ENCODE assay signal across 17 mouse cellular contexts in genomic region chr15:92839611-92840010, GRCm38 (mm10).
DNase-seq lines count a peak whose midpoint lies in the region; ATAC-seq and TF ChIP-seq lines count a peak whose summit lies in the region.
"Had no signal": no experiment of that assay in that cellular context is flagged by ENCODE, and none has a peak within 500 bp of the region (broad histone marks: within the 10 kb centered on the region; RNA-seq: fewer than 3 reads in every experiment).

No protein-coding gene starts in this region.

- H3K4me3 ChIP-seq in midbrain, postnatal 0 days (ENCODE audit: low read depth, low read length) = no peak overlapping the region
- no peak overlapping the region for H3K4me3 ChIP-seq in midbrain, embryonic 11.5 days (ENCODE audit: low read depth, low read length)
- no peak overlapping the region for H3K4me3 ChIP-seq in neural tube, embryonic 14.5 days (ENCODE audit: low read depth, low read length)
- no peak overlapping the region for H3K4me3 ChIP-seq in kidney, adult 2 months (ENCODE audit: insufficient read depth, low read depth, low read length)
- H3K4me3 ChIP-seq: limb, embryonic 12.5 days; liver, embryonic 15.5 days; midbrain, embryonic 13.5 days; stomach, embryonic 15.5 days had no signal

- no peak for TF ChIP-seq POLR2A in kidney, adult 2 months (IDR thresholded peaks at IDR 0.05; ENCODE audit: low read depth, low read length)

- H3K9ac ChIP-seq in midbrain, postnatal 0 days (replicated peaks; ENCODE audit: low read length, poor library complexity, severe bottlenecking) = no peak overlapping the region
- no peak overlapping the region for H3K9ac ChIP-seq in midbrain, embryonic 11.5 days (ENCODE audit: low read length)
- no peak overlapping the region for H3K9ac ChIP-seq in neural tube, embryonic 14.5 days (replicated peaks; ENCODE audit: low read depth, low read length)
- H3K9ac ChIP-seq: limb, embryonic 12.5 days; liver, embryonic 15.5 days; midbrain, embryonic 13.5 days; stomach, embryonic 15.5 days had no signal

- no peak overlapping the region for H3K27ac ChIP-seq in midbrain, postnatal 0 days (ENCODE audit: low read depth, low read length)
- no peak overlapping the region for H3K27ac ChIP-seq in midbrain, embryonic 11.5 days (ENCODE audit: low read depth, low read length)
- no peak overlapping the region; the same call in 1 of the 2 replicates for H3K27ac ChIP-seq in neural tube, embryonic 14.5 days (ENCODE audit: low read depth, low read length)
- no peak overlapping the region for H3K27ac ChIP-seq in kidney, adult 2 months (ENCODE audit: insufficient read depth, low read depth, low read length)
- H3K27ac ChIP-seq: limb, embryonic 12.5 days; liver, embryonic 15.5 days; midbrain, embryonic 13.5 days; stomach, embryonic 15.5 days had no signal

- H3K27me3 ChIP-seq in midbrain, postnatal 0 days (ENCODE audit: insufficient read depth, low read length) = no peaks in the 10 kb centered on the region
- H3K27me3 ChIP-seq in midbrain, embryonic 11.5 days (ENCODE audit: control insufficient read depth, insufficient read depth, low read length) = no peaks in the 10 kb centered on the region
- no peaks in the 10 kb centered on the region for H3K27me3 ChIP-seq in neural tube, embryonic 14.5 days (ENCODE audit: control insufficient read depth, insufficient read depth, low read length)
- no peaks in the 10 kb centered on the region for H3K27me3 ChIP-seq in kidney, adult 2 months (replicated peaks; ENCODE audit: control insufficient read depth, insufficient read depth, low read length)
- H3K27me3 ChIP-seq: limb, embryonic 12.5 days; liver, embryonic 15.5 days; midbrain, embryonic 13.5 days; stomach, embryonic 15.5 days had no signal

- no peak for TF ChIP-seq CTCF in midbrain, postnatal 0 days (IDR thresholded peaks at IDR 0.05)
- no peak for TF ChIP-seq CTCF in kidney, adult 2 months (conservative IDR thresholded peaks at IDR 0.05; ENCODE audit: insufficient read depth, insufficient read length, low read depth, low read length)

- H3K4me2 ChIP-seq in midbrain, postnatal 0 days (ENCODE audit: low read depth, low read length, poor library complexity, severe bottlenecking) = no peak overlapping the region
- H3K4me2 ChIP-seq in midbrain, embryonic 11.5 days = no peak overlapping the region
- no peak overlapping the region for H3K4me2 ChIP-seq in neural tube, embryonic 14.5 days (ENCODE audit: low read depth, low read length)
- H3K4me2 ChIP-seq: limb, embryonic 12.5 days; liver, embryonic 15.5 days; midbrain, embryonic 13.5 days; stomach, embryonic 15.5 days had no signal

- WGBS in midbrain, postnatal 0 days = 55% methylated on average over 4 of the region's 4 CpGs
- 75% methylated on average over 4 of the region's 4 CpGs for WGBS in midbrain, embryonic 11.5 days
- WGBS in neural tube, embryonic 14.5 days = 46% methylated on average over 4 of the region's 4 CpGs
- WGBS in kidney, adult 2 months = 54% methylated on average over 4 of the region's 4 CpGs

- ATAC-seq in midbrain, postnatal 0 days (ENCODE audit: low FRiP score) = no peak
- no peak for ATAC-seq in midbrain, embryonic 11.5 days (ENCODE audit: low FRiP score)
- peak; percentile 86 for ATAC-seq in neural tube, embryonic 14.5 days (ENCODE audit: low read depth)
- ATAC-seq: intestine, embryonic 16.5 days; midbrain, embryonic 13.5 days had no signal

- DNase-seq in cerebellum, adult 9-10 months = peak; percentile 6
- DNase-seq in cerebellum, adult 11-12 months = no peak
- peak; percentile 89 for DNase-seq in midbrain, postnatal 0 days (ENCODE audit: low spot score)
- no peak for DNase-seq in midbrain, embryonic 11.5 days (ENCODE audit: low spot score, missing footprints)
- DNase-seq in cerebellum, postnatal 36 days = peak; percentile 37 to 46
- no peak for DNase-seq in lung, postnatal 36 days
- no peak for DNase-seq in kidney, adult 2 months
- DNase-seq: gastrocnemius, postnatal 10 days; heart, postnatal 14 days; kidney, postnatal 4 days; lung, postnatal 14 days had no signal

- no peaks in the 10 kb centered on the region for H3K9me3 ChIP-seq in midbrain, postnatal 0 days (ENCODE audit: low read length)
- no peaks in the 10 kb centered on the region for H3K9me3 ChIP-seq in midbrain, embryonic 11.5 days (ENCODE audit: control insufficient read depth, low read length)
- no peaks in the 10 kb centered on the region for H3K9me3 ChIP-seq in neural tube, embryonic 14.5 days (ENCODE audit: control insufficient read depth, low read length)
- H3K9me3 ChIP-seq: limb, embryonic 12.5 days; liver, embryonic 15.5 days; stomach, embryonic 15.5 days had no signal

- H3K4me1 ChIP-seq in midbrain, postnatal 0 days (ENCODE audit: insufficient read depth, low read length) = no peaks in the 10 kb centered on the region
- H3K4me1 ChIP-seq in midbrain, embryonic 11.5 days (ENCODE audit: control insufficient read depth, insufficient read depth, low read length) = no peaks in the 10 kb centered on the region
- no peaks in the 10 kb centered on the region for H3K4me1 ChIP-seq in neural tube, embryonic 14.5 days (ENCODE audit: control insufficient read depth, insufficient read depth, low read length)
- no peaks in the 10 kb centered on the region for H3K4me1 ChIP-seq in kidney, adult 2 months (ENCODE audit: control insufficient read depth, insufficient read depth, low read length)
- H3K4me1 ChIP-seq: liver, embryonic 15.5 days; midbrain, embryonic 13.5 days; stomach, embryonic 15.5 days had no signal

- H3K36me3 ChIP-seq in midbrain, postnatal 0 days (ENCODE audit: insufficient read depth, low read length) = no peaks in the 10 kb centered on the region
- H3K36me3 ChIP-seq in midbrain, embryonic 11.5 days (ENCODE audit: control insufficient read depth, insufficient read depth, low read length) = no peaks in the 10 kb centered on the region
- no peaks in the 10 kb centered on the region for H3K36me3 ChIP-seq in neural tube, embryonic 14.5 days (ENCODE audit: control insufficient read depth, insufficient read depth, low read length)
- no peaks in the 10 kb centered on the region for H3K36me3 ChIP-seq in kidney, adult 2 months (ENCODE audit: control insufficient read depth, insufficient read depth, low read length)
- H3K36me3 ChIP-seq: limb, embryonic 12.5 days; liver, embryonic 15.5 days; midbrain, embryonic 13.5 days; stomach, embryonic 15.5 days had no signal

Comparison
In these comparisons a context has a peak if more than half of its experiments do, and no peak if none do; other contexts are left out.
1. DNase-seq: peak in cerebellum, adult 9-10 months (single experiment), midbrain, postnatal 0 days (single experiment) and cerebellum, postnatal 36 days (2 of 2); none in cerebellum, adult 11-12 months (single experiment), midbrain, embryonic 11.5 days (single experiment), lung, postnatal 36 days (single experiment) and kidney, adult 2 months (single experiment).